Mouse (Mus musculus) embryonic facial prominence, embryonic 13.5 days (tissue): Measurements from ENCODE around the gene Muc3. TPM values are rescaled to one million over a fixed set of nuclear protein-coding genes. Genes with fewer than 3 reads are reported as not detected.
A peak's percentile ranks its signal among the peaks of the same experiment; 100 is the strongest.

Experiments
- ATAC-seq: fragments of 200-750 bp; cut with Nextera tagmentation; 2 replicates; pipeline ENCODE4 v1.8.0; 2017; ENCODE audit warnings: low read depth; ENCODE audit not compliant: insufficient number of reproducible peaks, insufficient read depth, low FRiP score, low TSS enrichment
- H3K27ac ChIP-seq: fragments of 300-500 bp; sonication (generic); 2 replicates; pipeline ENCODE4 v1.5.1; 2015; ENCODE audit warnings: moderate library complexity, mild to moderate bottlenecking, inconsistent platforms
- H3K27me3 ChIP-seq: fragments of 300-500 bp; sonication (generic); 2 replicates; pipeline ENCODE4 v1.6.1; 2015; ENCODE audit warnings: mild to moderate bottlenecking, inconsistent platforms
- H3K36me3 ChIP-seq: fragments of 300-500 bp; sonication (generic); 2 replicates; pipeline ENCODE4 v1.6.1; 2015; ENCODE audit warnings: mild to moderate bottlenecking, inconsistent platforms
- H3K4me1 ChIP-seq: fragments of 300-500 bp; sonication (generic); 2 replicates; pipeline ENCODE4 v1.6.1; 2015; ENCODE audit warnings: inconsistent platforms
- H3K4me2 ChIP-seq: fragments of 300-500 bp; sonication (generic); 2 replicates; pipeline ENCODE4 v1.6.1; 2015; ENCODE audit warnings: moderate library complexity, mild to moderate bottlenecking, inconsistent platforms
- H3K4me3 ChIP-seq: fragments of 300-500 bp; sonication (generic); 2 replicates; pipeline ENCODE4 v1.5.1; 2015; ENCODE audit warnings: mild to moderate bottlenecking, inconsistent platforms
- H3K9ac ChIP-seq: fragments of 300-500 bp; sonication (generic); 2 replicates; pipeline ENCODE4 v1.6.1; 2015; ENCODE audit warnings: mild to moderate bottlenecking, inconsistent platforms
- H3K9me3 ChIP-seq: fragments of 300-500 bp; sonication (generic); 2 replicates; pipeline ENCODE4 v1.6.1; 2016; ENCODE audit warnings: inconsistent platforms
- WGBS: fragments of 180-500 bp; shearing (Covaris S2); methylation state at CpG from one replicate; pipeline ENCODE4 v1.1.7; 2015; ENCODE audit warnings: mixed read lengths; 5-methylcytosine and 5-hydroxymethylcytosine counted together
- polyA plus RNA-seq: library from polyadenylated mRNA; unstranded; fragments of >200 nt; fragmentation: Nextera tagmentation; extraction: Ambion mirVana; gene quantifications from 2 replicates; pipeline ENCODE4 v1.2.1, GENCODE M21; 2015

Gene Muc3
- polyA plus RNA-seq, 1 experiment from 2014 or later = not detected

- H3K27ac ChIP-seq = no peak overlapping the region
- peaks cover 14% of the 10 kb centered on the region for H3K4me1 ChIP-seq
- no peak overlapping the region for H3K4me2 ChIP-seq
- H3K36me3 ChIP-seq = peaks cover 4% of the 10 kb centered on the region
- 79% methylated on average over 8 of the region's 8 CpGs for WGBS
- H3K27me3 ChIP-seq = no peaks in the 10 kb centered on the region
- no peak overlapping the region for H3K4me3 ChIP-seq
- H3K9ac ChIP-seq = no peak overlapping the region
- no peak for ATAC-seq
- H3K9me3 ChIP-seq = no peaks in the 10 kb centered on the region
Observed at GRCm38 (mm10) chr5:137107670-137108069, 41.5 kb downstream of the Muc3 start.

- Histone ChIP-seq H3K27me3 (no peaks in the 10 kb centered on the region), H3K4me1 (peaks cover 21% of the 10 kb centered on the region), H3K9ac (no peak overlapping the region), H3K27ac (no peak overlapping the region), H3K9me3 (no peaks in the 10 kb centered on the region), H3K4me3 (no peak overlapping the region), H3K4me2 (no peak overlapping the region), H3K36me3 (no peaks in the 10 kb centered on the region; the same call in 1 of the 2 replicates)
- 9% methylated on average over 6 of the region's 6 CpGs for WGBS
- ATAC-seq = no peak
Observed at GRCm38 (mm10) chr5:137107024-137107423, 42.1 kb downstream of the Muc3 start.

GRCm38 (mm10) chr5:137106434-137106833, 42.7 kb downstream of the Muc3 start:
- no peak overlapping the region for H3K4me3 ChIP-seq
- ATAC-seq = no peak
- no peak overlapping the region for H3K9ac ChIP-seq
- H3K27me3 ChIP-seq = no peaks in the 10 kb centered on the region
- H3K4me1 ChIP-seq = peaks cover 21% of the 10 kb centered on the region
- no peak overlapping the region for H3K27ac ChIP-seq
- H3K36me3 ChIP-seq = no peaks in the 10 kb centered on the region; the same call in 1 of the 2 replicates
- H3K4me2 ChIP-seq = no peak overlapping the region
- H3K9me3 ChIP-seq = no peaks in the 10 kb centered on the region
- 83% methylated on average over 4 of the region's 4 CpGs for WGBS

- Histone ChIP-seq H3K27ac (no peak overlapping the region), H3K9me3 (no peaks in the 10 kb centered on the region), H3K4me1 (peaks cover 21% of the 10 kb centered on the region), H3K4me3 (no peak overlapping the region), H3K36me3 (no peaks in the 10 kb centered on the region), H3K9ac (no peak overlapping the region), H3K4me2 (no peak overlapping the region), H3K27me3 (0 out of 2 replicates have a peak, but pooled peaks cover 3% of the 10 kb centered on the region)
- no peak for ATAC-seq
- WGBS = 86% methylated on average over 2 of the region's 2 CpGs
Observed at GRCm38 (mm10) chr5:137103969-137104368, 45.2 kb downstream of the Muc3 start.

- H3K4me1 ChIP-seq = peaks cover 17% of the 10 kb centered on the region
- no peaks in the 10 kb centered on the region for H3K36me3 ChIP-seq
- no peak overlapping the region for H3K4me3 ChIP-seq
- no peaks in the 10 kb centered on the region for H3K9me3 ChIP-seq
- H3K9ac ChIP-seq = 0 out of 2 replicates have a peak overlapping the region, but pooled peaks have one; percentile 11
- H3K27me3 ChIP-seq = 0 out of 2 replicates have a peak, but pooled peaks cover 3% of the 10 kb centered on the region
- ATAC-seq = no peak
- peak overlapping the region; percentile 28; the same call in 1 of the 2 replicates for H3K27ac ChIP-seq
- 57% methylated on average over 28 of the region's 28 CpGs for WGBS
- 0 out of 2 replicates have a peak overlapping the region, but pooled peaks have one; percentile 2 for H3K4me2 ChIP-seq
Observed at GRCm38 (mm10) chr5:137102575-137103522, 46.3 kb downstream of the Muc3 start.

GRCm38 (mm10) chr5:137102078-137102477, 47.0 kb downstream of the Muc3 start:
- 74% methylated on average over 10 of the region's 10 CpGs for WGBS
- no peak overlapping the region for H3K27ac ChIP-seq
- ATAC-seq = no peak

GRCm38 (mm10) chr5:137100660-137101059, 48.5 kb downstream of the Muc3 start:
- Histone ChIP-seq H3K9me3 (no peaks in the 10 kb centered on the region; the same call in 1 of the 2 replicates), H3K4me2 (no peak overlapping the region), H3K27ac (no peak overlapping the region), H3K27me3 (0 out of 2 replicates have a peak, but pooled peaks cover 3% of the 10 kb centered on the region), H3K4me1 (peaks cover 14% of the 10 kb centered on the region), H3K9ac (no peak overlapping the region), H3K4me3 (no peak overlapping the region), H3K36me3 (no peaks in the 10 kb centered on the region)
- ATAC-seq = no peak
- 40% methylated on average over 4 of the region's 4 CpGs for WGBS

More at GRCm38 (mm10) chr5:137102078-137102477, 47.0 kb downstream of the Muc3 start:
- Histone ChIP-seq H3K4me2 (no peak overlapping the region), H3K4me1 (peaks cover 14% of the 10 kb centered on the region), H3K4me3 (no peak overlapping the region), H3K36me3 (no peaks in the 10 kb centered on the region), H3K9me3 (no peaks in the 10 kb centered on the region), H3K27me3 (0 out of 2 replicates have a peak, but pooled peaks cover 3% of the 10 kb centered on the region), H3K9ac (no peak overlapping the region)

- no peak overlapping the region for H3K9ac ChIP-seq
- H3K4me3 ChIP-seq = no peak overlapping the region
- 0 out of 2 replicates have a peak, but pooled peaks cover 3% of the 10 kb centered on the region for H3K27me3 ChIP-seq
- no peak for ATAC-seq
- no peaks in the 10 kb centered on the region; the same call in 1 of the 2 replicates for H3K9me3 ChIP-seq
- H3K27ac ChIP-seq = no peak overlapping the region
- no peaks in the 10 kb centered on the region for H3K36me3 ChIP-seq
- no peak overlapping the region for H3K4me2 ChIP-seq
- H3K4me1 ChIP-seq = peaks cover 14% of the 10 kb centered on the region
- WGBS = 64% methylated on average over 11 of the region's 11 CpGs
Observed at GRCm38 (mm10) chr5:137098418-137098817, 50.7 kb downstream of the Muc3 start.

GRCm38 (mm10) chr5:137096037-137096436, 53.1 kb downstream of the Muc3 start:
- no peak overlapping the region for H3K27ac ChIP-seq
- WGBS = 54% methylated on average over 1 of the region's 1 CpGs

GRCm38 (mm10) chr5:137095135-137095534, 54.0 kb downstream of the Muc3 start:
- WGBS = 82% methylated on average over 10 of the region's 10 CpGs
- Histone ChIP-seq H3K4me2 (no peak overlapping the region), H3K36me3 (no peaks in the 10 kb centered on the region), H3K4me1 (no peaks in the 10 kb centered on the region), H3K27me3 (no peaks in the 10 kb centered on the region), H3K9me3 (no peaks in the 10 kb centered on the region; the same call in 1 of the 2 replicates), H3K27ac (no peak overlapping the region), H3K9ac (no peak overlapping the region), H3K4me3 (no peak overlapping the region)
- no peak for ATAC-seq

More at GRCm38 (mm10) chr5:137096037-137096436, 53.1 kb downstream of the Muc3 start:
- Histone ChIP-seq H3K27me3 (no peaks in the 10 kb centered on the region), H3K4me3 (no peak overlapping the region), H3K4me2 (no peak overlapping the region), H3K9ac (no peak overlapping the region), H3K9me3 (no peaks in the 10 kb centered on the region; the same call in 1 of the 2 replicates), H3K4me1 (no peaks in the 10 kb centered on the region), H3K36me3 (no peaks in the 10 kb centered on the region)
- no peak for ATAC-seq

GRCm38 (mm10) chr5:137093720-137094119, 55.4 kb downstream of the Muc3 start:
- Histone ChIP-seq H3K27ac (no peak overlapping the region), H3K4me1 (no peaks in the 10 kb centered on the region), H3K36me3 (no peaks in the 10 kb centered on the region), H3K27me3 (no peaks in the 10 kb centered on the region), H3K9ac (no peak overlapping the region), H3K4me3 (no peak overlapping the region), H3K4me2 (no peak overlapping the region), H3K9me3 (no peaks in the 10 kb centered on the region; the same call in 1 of the 2 replicates)
- 68% methylated on average over 9 of the region's 9 CpGs for WGBS
- no peak for ATAC-seq
